Mouse (Mus musculus) embryonic facial prominence, embryonic 10.5 days (tissue): ENCODE measurements at regions not wholly inside any gene's neighbourhood (a gene's known extent, or its start where the extent isn't known, plus 50 kb on each side); places are given as distances from the start of the nearest gene placed in this dataset.

Source experiments
- DNase-seq: peaks from one replicate; pipeline ENCODE4 v3.0.0-alpha.2; 2017; ENCODE audit warnings: low spot score
- H3K27ac ChIP-seq: fragments of 300-500 bp; sonication (generic); replicated peaks from 2 replicates; pipeline ENCODE4 v1.5.1; 2016; ENCODE audit warnings: mild to moderate bottlenecking
- H3K27me3 ChIP-seq: fragments of 300-500 bp; sonication (generic); replicated peaks from 2 replicates; pipeline ENCODE4 v1.6.1; 2016; ENCODE audit warnings: low read depth, mild to moderate bottlenecking; ENCODE audit not compliant: poor library complexity, severe bottlenecking
- H3K36me3 ChIP-seq: fragments of 300-500 bp; sonication (generic); replicated peaks from 2 replicates; pipeline ENCODE4 v1.6.1; 2016; ENCODE audit warnings: mild to moderate bottlenecking, moderate library complexity
- H3K4me1 ChIP-seq: fragments of 300-500 bp; sonication (generic); 2 replicates; pipeline ENCODE4 v1.6.1; 2016
- H3K4me3 ChIP-seq: fragments of 300-500 bp; sonication (generic); 2 replicates; pipeline ENCODE4 v1.5.1; 2016; ENCODE audit warnings: mild to moderate bottlenecking, moderate library complexity
- H3K9me3 ChIP-seq: fragments of 300-500 bp; sonication (generic); 2 replicates; pipeline ENCODE4 v1.6.1; 2016; ENCODE audit warnings: mild to moderate bottlenecking
- WGBS: fragments of 180-500 bp; shearing (Covaris S2); methylation state at CpG from one replicate; pipeline ENCODE4 v1.1.7; 2016; 5-methylcytosine and 5-hydroxymethylcytosine counted together

- DNase-seq, result no peak
- Histone ChIP-seq H3K27ac (no peak overlapping the region), H3K36me3 (no peaks in the 10 kb centered on the region), H3K9me3 (no peaks in the 10 kb centered on the region), H3K4me3 (no peak overlapping the region), H3K27me3 (no peaks in the 10 kb centered on the region), H3K4me1 (0 out of 2 replicates have a peak, but pooled peaks cover 5% of the 10 kb centered on the region)
- 17% methylated on average over 5 of the region's 5 CpGs for WGBS
These were observed 58.8 kb upstream of the Tns3 start for GRCm38 (mm10) chr11:8723102-8723640.

DNA sequence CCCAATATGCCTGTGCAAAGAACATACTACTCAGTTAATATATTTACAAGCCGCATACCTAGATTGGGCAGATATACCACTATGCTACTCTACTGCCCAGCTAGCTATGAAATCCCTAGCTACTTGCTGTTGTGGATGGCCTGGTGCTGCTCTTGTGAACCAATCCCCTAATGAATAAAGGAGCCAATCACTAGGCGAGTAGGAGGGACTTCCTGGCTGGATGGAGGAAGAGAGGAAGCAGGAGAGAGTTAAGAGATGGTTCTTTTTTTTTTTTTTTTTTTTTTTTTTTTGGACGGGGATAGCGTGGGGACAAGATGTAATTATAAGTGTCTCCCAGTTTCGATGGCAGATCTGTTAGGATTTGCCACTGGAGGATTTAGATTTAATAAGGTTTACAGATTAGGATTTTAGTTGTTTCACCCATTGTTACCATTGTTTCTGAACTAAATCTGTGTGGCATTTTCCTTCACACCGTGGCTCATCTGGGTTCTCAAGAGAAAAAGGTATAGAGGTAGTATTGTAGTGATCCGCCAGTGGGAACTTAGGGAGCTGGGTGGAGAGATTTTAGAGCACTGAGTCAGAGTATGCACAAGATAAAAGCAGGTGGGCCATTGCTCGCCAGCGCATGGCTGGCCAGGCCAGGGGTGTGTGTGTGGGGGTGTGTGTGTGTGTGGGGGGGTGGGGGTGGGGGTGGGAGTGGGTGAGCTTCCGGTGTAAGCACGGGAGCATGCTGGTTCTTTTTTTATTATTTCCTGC, 55.1 kb upstream of the Tns3 start:
- 88% methylated on average over 11 of the region's 11 CpGs for WGBS
- no peak for DNase-seq
- H3K4me1 ChIP-seq, result peaks cover 8% of the 10 kb centered on the region; the same call in 1 of the 2 replicates

GRCm38 (mm10) chr11:8717774-8718173, 53.4 kb upstream of the Tns3 start:
- H3K4me3 ChIP-seq, result no peak overlapping the region
- no peak for DNase-seq
- WGBS, result 89% methylated on average over 3 of the region's 3 CpGs
- no peaks in the 10 kb centered on the region for H3K9me3 ChIP-seq
- no peaks in the 10 kb centered on the region for H3K27me3 ChIP-seq
- H3K4me1 ChIP-seq, result peaks cover 3% of the 10 kb centered on the region; the same call in 1 of the 2 replicates
- no peak overlapping the region for H3K27ac ChIP-seq
- no peaks in the 10 kb centered on the region for H3K36me3 ChIP-seq

More for the DNA sequence above, 55.1 kb upstream of the Tns3 start:
- no peak overlapping the region for H3K27ac ChIP-seq
- H3K9me3 ChIP-seq, result no peaks in the 10 kb centered on the region
- no peaks in the 10 kb centered on the region for H3K27me3 ChIP-seq
- H3K36me3 ChIP-seq, result no peaks in the 10 kb centered on the region
- H3K4me3 ChIP-seq, result no peak overlapping the region

DNA sequence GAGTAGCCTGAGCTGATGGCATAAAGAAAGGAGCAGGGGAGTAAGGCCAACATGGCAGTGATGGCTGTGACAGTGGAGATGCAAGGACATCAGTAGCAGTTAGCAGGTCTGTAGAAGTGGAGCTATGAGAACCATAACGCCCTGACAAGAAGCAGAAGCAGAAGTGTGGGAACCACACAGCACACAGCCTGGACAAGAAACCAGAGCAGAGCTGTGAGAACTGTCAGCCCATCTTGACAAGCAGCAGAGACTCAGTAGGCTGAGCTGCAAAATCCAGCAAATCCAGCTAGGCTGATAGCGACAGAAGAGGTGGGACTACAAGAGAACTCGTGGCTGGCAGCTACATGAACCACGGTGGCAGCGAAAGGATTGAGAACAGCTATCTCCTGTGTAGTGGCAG, 52.5 kb upstream of the Tns3 start:
- WGBS, result 84% methylated on average over 5 of the region's 5 CpGs
- H3K27me3 ChIP-seq, result no peaks in the 10 kb centered on the region
- H3K4me1 ChIP-seq, result peaks cover 3% of the 10 kb centered on the region; the same call in 1 of the 2 replicates
- H3K27ac ChIP-seq, result no peak overlapping the region
- H3K9me3 ChIP-seq, result no peaks in the 10 kb centered on the region
- DNase-seq, result no peak
- no peaks in the 10 kb centered on the region for H3K36me3 ChIP-seq
- no peak overlapping the region for H3K4me3 ChIP-seq

- DNase-seq, result no peak
- no peaks in the 10 kb centered on the region for H3K9me3 ChIP-seq
- H3K36me3 ChIP-seq, result no peaks in the 10 kb centered on the region
- H3K4me3 ChIP-seq, result no peak overlapping the region
- 82% methylated on average over 2 of the region's 2 CpGs for WGBS
- no peaks in the 10 kb centered on the region for H3K27me3 ChIP-seq
- H3K27ac ChIP-seq, result no peak overlapping the region
- peaks cover 3% of the 10 kb centered on the region; the same call in 1 of the 2 replicates for H3K4me1 ChIP-seq
These were observed 51.4 kb upstream of the Tns3 start for GRCm38 (mm10) chr11:8715775-8716174.
